Mouse (Mus musculus) hindlimb bud, embryonic 11.5 days (tissue): ENCODE data around the gene Anapc4.

Experiments used
- DNase-seq: peaks from one replicate; pipeline ENCODE4 v3.0.0-alpha.2; 2012; ENCODE audit warnings: low read depth, low spot score; ENCODE audit errors: extremely low spot score

The Anapc4 gene

GRCm38 (mm10) chr5:52833761-52834274, at the start of gene Anapc4:
Gene Anapc4 (plus strand): TSS chr5:52834012.
- peak; percentile 86 for DNase-seq

- no peak for DNase-seq
These were observed 47.1 kb upstream of the Anapc4 start for GRCm38 (mm10) chr5:52786556-52787322.

GRCm38 (mm10) chr5:52793230-52793629, 40.6 kb upstream of the Anapc4 start:
- no peak for DNase-seq

- DNase-seq: no peak
These were observed 39.7 kb upstream of the Anapc4 start for GRCm38 (mm10) chr5:52794109-52794508.

GRCm38 (mm10) chr5:52799274-52799985, 34.4 kb upstream of the Anapc4 start:
- DNase-seq: no peak

GRCm38 (mm10) chr5:52805801-52806200, 28.0 kb upstream of the Anapc4 start:
- DNase-seq: no peak

GRCm38 (mm10) chr5:52806349-52806748, 27.5 kb upstream of the Anapc4 start:
- DNase-seq: no peak

- DNase-seq: no peak
These were observed 26.8 kb upstream of the Anapc4 start for GRCm38 (mm10) chr5:52807030-52807429.

GRCm38 (mm10) chr5:52810446-52810845, 23.4 kb upstream of the Anapc4 start:
- no peak for DNase-seq

- DNase-seq: no peak
These were observed 22.8 kb upstream of the Anapc4 start for GRCm38 (mm10) chr5:52811056-52811455.

- no peak for DNase-seq
These were observed 21.4 kb upstream of the Anapc4 start for GRCm38 (mm10) chr5:52812456-52812855.

- no peak for DNase-seq
These were observed 20.5 kb upstream of the Anapc4 start for GRCm38 (mm10) chr5:52813312-52813711.

- DNase-seq: no peak
These were observed 15.1 kb upstream of the Anapc4 start for GRCm38 (mm10) chr5:52818676-52819075.

- DNase-seq: peak; percentile 49
These were observed 12.1 kb upstream of the Anapc4 start for GRCm38 (mm10) chr5:52821691-52822090.

- DNase-seq: no peak
These were observed 5.9 kb upstream of the Anapc4 start for GRCm38 (mm10) chr5:52827923-52828322.

- no peak for DNase-seq
These were observed 807 bp upstream of the Anapc4 start for GRCm38 (mm10) chr5:52833005-52833404.

- no peak for DNase-seq
These were observed 574 bp downstream of the Anapc4 start for GRCm38 (mm10) chr5:52834386-52834785.

- DNase-seq: no peak
These were observed 10.5 kb downstream of the Anapc4 start for GRCm38 (mm10) chr5:52844319-52844718.

- DNase-seq: no peak
These were observed 21.9 kb downstream of the Anapc4 start for GRCm38 (mm10) chr5:52855727-52856126.

GRCm38 (mm10) chr5:52864446-52864845, 30.6 kb downstream of the Anapc4 start:
- no peak for DNase-seq

- DNase-seq: no peak
These were observed 32.0 kb downstream of the Anapc4 start for GRCm38 (mm10) chr5:52865825-52866224.
